Mouse (Mus musculus) left cerebral cortex, adult 2 months (tissue): ENCODE measurements around the gene Arhgdia. TPM values are rescaled to one million over a fixed set of nuclear protein-coding genes. Genes with fewer than 3 reads are reported as not detected.

Source experiments
- DNase-seq, 2 experiments: peaks; one replicate each; pipeline ENCODE4 v3.0.0; 2021 to 2022; ENCODE audit warnings: low spot score in 2 of 2, mixed read lengths in 1 of 2; ENCODE audit errors: extremely low spot score in 1 of 2
- H3K27ac ChIP-seq: fragments of 200-600 bp; 2 replicates; pipeline ENCODE4 v1.8.1; 2022
- H3K4me3 ChIP-seq: fragments of 200-600 bp; 2 replicates; pipeline ENCODE4 v1.8.1; 2022
- CTCF ChIP-seq: fragments of 200-600 bp; IDR thresholded peaks from 2 replicates; pipeline ENCODE4 v1.8.1; 2022; ENCODE audit warnings: antibody characterized with exemption, mild to moderate bottlenecking, moderate library complexity
- intact Hi-C: fragments of 180-260 bp; cut with DNase I; formaldehyde crosslinking; loops from one replicate; pipeline ENCODE4 v1.15.1; 2025
- microRNA-seq, 2 experiments: library from miRNA; unstranded; fragments of <30 nt; microRNA quantifications; one replicate each; pipeline ENCODE4 v1.2.0; 2021
- total RNA-seq, 2 experiments: library from RNA; stranded (reverse); gene quantifications; 2 replicates each; pipeline ENCODE4 v1.2.3; 2021

Gene Arhgdia
- total RNA-seq, 2 experiments from 2014 or later, result 290 to 300 TPM

DNA sequence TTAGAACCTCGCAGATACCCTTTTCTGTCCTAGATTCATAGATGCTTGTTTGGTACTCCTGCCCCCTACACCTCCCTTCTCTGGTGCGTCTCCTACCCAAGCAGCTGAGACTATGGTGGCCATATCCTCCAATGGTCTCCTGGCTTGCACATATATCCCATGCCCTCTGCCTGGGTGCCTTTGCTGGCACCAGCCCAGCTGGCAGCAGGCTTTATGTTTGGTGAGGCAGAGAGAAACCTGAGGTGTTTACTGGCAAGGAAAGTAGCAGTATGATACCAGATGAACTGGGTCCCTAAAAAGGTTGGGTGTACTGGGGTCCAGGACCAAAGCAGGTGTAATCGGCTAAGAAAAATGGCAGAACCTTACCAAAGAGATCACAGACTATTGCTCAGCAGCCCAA lies 35.5 kb downstream of the Arhgdia start:
- DNase-seq, result no peak
- intact Hi-C loops, result no loop called here
- no peak for TF ChIP-seq CTCF
- H3K4me3 ChIP-seq, result no peak overlapping the region
- no peak overlapping the region for H3K27ac ChIP-seq

DNA sequence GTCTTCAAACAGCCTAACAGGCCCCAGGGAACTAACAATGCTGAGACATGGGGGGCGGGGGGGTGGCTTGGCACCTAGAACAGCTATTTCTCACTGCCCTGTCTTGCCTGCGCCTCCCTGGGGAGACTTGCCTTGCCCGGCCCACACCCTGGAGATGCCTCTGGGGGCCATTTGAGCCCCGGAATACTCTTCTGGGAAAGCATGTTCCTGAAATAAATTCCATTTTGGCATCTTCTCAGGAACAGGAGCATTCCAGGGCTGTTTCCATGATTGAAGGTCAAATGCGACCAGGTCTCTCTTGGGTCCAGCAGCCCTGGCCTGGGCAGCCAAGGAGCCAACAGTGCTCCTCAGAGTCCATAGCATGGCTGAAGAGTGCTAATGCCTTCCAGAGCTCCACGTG lies 39.0 kb downstream of the Arhgdia start:
- intact Hi-C loops, result no loop called here
- H3K27ac ChIP-seq, result no peak overlapping the region
- H3K4me3 ChIP-seq, result no peak overlapping the region
- TF ChIP-seq CTCF, result no peak
- no peak for DNase-seq

DNA sequence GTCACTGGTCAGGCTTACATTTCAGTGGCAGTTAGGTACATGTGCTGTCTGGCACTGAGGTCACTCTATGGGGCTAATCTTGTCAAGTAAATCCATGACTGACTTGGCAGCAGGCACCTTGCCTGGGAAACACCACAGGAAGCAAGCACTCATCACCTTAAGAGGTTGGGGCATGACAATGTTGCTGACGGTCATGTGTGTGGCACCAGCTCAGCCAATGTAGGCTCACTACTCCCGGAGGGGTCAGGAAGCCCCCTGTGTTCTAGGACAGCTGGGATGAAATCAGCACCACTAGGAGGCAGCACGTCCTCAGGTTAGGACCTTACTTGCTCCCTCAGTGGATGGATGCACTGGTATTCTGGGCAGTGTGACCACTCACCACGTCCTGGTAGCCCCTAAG lies 39.5 kb downstream of the Arhgdia start:
- no peak overlapping the region for H3K4me3 ChIP-seq
- peak; percentile 33 for TF ChIP-seq CTCF
- intact Hi-C loops, result no loop called here
- no peak overlapping the region for H3K27ac ChIP-seq
- DNase-seq, result no peak

DNA sequence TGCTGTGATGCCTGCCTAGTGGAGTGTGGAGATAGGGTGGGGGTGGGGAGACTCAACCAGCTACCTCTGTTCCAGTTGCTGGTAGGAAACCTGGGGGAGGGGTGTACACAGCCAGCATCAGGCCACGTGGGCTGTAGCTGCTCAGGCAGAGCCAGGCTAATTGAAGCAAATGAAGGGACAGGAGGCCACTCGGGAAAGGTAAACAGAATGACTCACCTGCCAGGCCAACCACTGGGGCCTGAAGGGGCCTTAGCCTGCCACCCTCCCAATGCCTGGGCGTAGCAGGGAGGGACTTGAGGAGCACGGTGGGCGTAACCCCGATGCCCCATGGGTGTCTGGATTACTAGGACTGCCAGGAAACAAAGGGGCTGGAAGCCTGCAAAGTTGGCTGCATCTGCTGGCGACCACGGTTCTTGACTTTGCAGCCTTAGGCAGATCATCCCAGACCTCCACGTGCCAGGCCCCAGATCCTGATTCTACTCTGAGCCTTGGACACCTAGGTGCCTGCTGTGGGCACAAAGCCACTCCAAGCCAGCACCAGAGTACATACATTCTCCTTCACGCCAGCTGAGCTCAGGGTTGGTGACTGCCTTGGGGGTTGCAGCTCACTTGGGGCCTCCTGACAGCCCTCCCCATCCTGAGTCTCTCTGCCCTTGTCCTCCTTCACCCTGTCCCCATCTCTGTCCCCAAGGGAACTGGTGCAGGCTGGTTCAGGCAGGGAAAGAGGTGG lies 42.0 kb downstream of the Arhgdia start:
- intact Hi-C loops, result no loop called here
- H3K27ac ChIP-seq, result no peak overlapping the region
- DNase-seq, result no peak

DNA sequence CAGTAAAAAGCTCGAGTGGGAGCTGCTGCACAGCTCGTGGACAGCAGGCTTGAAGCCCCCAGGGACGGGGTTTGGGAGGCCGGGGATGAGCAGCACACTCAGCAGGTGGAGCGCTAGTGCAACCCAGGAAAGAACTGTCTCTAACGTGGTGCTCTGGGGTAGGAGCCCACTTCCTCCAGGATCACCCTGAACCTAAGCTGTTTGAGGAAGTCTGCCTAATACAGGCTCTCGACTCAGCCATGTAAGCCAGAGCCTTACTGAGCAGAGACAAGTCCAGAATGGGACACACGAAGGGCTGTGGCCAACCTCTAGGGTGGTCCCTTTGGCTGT lies 42.5 kb downstream of the Arhgdia start:
- no peak overlapping the region for H3K4me3 ChIP-seq
- intact Hi-C loops, result no loop called here
- no peak for DNase-seq
- TF ChIP-seq CTCF, result no peak
- H3K27ac ChIP-seq, result no peak overlapping the region

More for the DNA sequence above, 42.0 kb downstream of the Arhgdia start:
- no peak overlapping the region for H3K4me3 ChIP-seq
- TF ChIP-seq CTCF, result no peak

DNA sequence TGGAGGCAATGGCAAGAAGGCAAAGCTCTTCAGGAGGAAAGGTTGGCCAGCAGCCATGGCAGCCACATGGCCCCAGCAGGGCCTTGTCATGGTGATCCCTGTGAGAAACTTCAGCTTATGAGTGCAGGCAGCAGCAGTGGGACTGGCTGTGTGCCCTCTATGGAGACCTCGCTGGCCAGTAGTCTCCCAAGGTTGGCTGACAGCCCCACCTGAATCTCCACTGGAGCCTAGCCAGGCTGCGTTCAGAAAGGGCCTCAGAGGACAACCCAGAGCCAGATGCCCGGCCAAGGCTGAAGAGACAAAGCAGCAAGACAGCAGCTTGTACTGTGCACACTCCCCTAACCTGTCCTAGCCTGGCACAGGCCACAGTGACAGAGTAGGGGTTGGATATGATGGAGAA lies 42.9 kb downstream of the Arhgdia start:
- TF ChIP-seq CTCF, result no peak
- Histone ChIP-seq H3K27ac (no peak overlapping the region), H3K4me3 (no peak overlapping the region)
- no peak for DNase-seq
- intact Hi-C loops, result no loop called here

DNA sequence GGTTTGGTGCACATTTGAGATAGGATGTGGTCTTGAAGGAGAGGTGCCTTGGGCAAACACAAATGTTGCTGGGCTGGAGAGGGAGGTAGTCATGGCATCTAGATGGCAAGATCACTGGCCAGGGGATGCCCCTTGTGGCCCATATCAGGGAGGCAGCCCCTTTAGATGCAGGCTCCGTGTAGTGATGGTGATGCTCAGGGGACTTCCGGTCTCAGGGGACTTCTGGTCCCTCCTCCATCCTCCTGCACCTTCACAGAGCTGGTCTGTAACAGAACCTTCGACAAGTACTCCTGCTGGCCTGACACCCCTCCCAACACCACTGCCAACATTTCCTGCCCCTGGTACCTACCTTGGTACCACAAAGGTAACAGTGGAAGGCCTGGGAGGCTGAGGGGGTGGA lies 45.6 kb downstream of the Arhgdia start:
- TF ChIP-seq CTCF, result no peak
- intact Hi-C loops, result no loop called here
- no peak for DNase-seq
- Histone ChIP-seq H3K4me3 (no peak overlapping the region), H3K27ac (no peak overlapping the region)

DNA sequence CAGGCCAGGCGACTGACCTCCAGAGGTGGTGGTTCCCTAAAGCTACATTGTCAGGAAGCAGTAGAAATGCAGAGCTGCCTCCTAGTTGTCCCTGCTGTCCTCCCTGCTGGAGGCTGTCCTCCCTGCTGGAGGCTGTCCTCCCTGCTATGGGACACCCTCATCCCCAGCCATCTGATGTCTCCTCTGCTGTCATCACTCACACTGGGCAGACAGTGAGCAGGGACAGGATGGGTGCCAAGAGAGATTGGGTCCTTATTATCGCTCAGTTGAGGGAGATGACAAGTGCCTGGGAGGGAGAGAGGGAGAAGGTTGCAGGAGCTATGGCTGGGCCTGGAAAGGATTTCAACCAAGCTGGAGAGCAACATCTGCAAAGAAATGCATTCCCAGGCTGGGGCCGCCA lies 46.3 kb downstream of the Arhgdia start:
- TF ChIP-seq CTCF, result no peak
- H3K4me3 ChIP-seq, result no peak overlapping the region
- H3K27ac ChIP-seq, result no peak overlapping the region
- no peak for DNase-seq
- intact Hi-C loops, result no loop called here

DNA sequence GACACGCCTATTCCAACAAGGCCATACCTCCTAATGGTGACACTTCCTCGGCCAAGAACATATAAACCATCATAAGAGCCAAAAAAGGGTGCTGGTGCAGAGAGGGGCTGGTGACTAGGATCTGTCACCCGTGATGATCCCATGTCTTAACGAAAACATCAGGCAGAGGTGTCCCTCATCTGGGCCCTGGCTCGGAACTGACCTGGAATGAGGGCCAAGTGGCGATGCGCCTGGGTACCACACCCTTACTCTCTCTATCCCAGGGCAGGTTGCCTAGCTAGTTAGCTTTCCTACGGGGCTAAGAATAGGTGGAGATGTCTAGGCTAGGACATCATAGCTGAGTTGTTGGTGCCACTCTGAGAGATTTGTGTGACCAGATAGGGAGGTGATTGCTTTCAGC lies 47.3 kb downstream of the Arhgdia start:
- H3K27ac ChIP-seq, result no peak overlapping the region
- DNase-seq, result no peak
- H3K4me3 ChIP-seq, result no peak overlapping the region
- no peak for TF ChIP-seq CTCF
- intact Hi-C loops, result no loop called here

DNA sequence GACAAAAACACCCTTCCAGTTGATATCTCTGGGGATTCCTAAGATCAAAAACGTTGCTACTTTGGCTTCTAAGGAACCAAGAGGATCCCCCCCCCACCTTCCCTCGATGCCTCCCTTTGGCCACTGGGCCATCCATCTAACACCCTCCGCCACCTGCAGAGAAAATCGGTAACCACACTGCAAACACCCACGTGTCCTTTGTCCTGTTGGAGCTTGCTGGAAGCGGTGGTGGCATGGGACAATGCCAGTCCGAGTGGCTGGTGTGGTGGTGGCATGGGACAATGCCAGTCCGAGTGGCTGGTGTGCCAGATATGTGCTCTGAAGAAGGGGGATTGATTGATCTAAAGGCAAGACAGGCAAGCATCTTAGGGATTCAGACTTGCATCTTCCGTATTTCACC lies 49.8 kb downstream of the Arhgdia start:
- no peak overlapping the region for H3K4me3 ChIP-seq
- no peak for DNase-seq
- H3K27ac ChIP-seq, result no peak overlapping the region
- no peak for TF ChIP-seq CTCF
- intact Hi-C loops, result no loop called here

DNA sequence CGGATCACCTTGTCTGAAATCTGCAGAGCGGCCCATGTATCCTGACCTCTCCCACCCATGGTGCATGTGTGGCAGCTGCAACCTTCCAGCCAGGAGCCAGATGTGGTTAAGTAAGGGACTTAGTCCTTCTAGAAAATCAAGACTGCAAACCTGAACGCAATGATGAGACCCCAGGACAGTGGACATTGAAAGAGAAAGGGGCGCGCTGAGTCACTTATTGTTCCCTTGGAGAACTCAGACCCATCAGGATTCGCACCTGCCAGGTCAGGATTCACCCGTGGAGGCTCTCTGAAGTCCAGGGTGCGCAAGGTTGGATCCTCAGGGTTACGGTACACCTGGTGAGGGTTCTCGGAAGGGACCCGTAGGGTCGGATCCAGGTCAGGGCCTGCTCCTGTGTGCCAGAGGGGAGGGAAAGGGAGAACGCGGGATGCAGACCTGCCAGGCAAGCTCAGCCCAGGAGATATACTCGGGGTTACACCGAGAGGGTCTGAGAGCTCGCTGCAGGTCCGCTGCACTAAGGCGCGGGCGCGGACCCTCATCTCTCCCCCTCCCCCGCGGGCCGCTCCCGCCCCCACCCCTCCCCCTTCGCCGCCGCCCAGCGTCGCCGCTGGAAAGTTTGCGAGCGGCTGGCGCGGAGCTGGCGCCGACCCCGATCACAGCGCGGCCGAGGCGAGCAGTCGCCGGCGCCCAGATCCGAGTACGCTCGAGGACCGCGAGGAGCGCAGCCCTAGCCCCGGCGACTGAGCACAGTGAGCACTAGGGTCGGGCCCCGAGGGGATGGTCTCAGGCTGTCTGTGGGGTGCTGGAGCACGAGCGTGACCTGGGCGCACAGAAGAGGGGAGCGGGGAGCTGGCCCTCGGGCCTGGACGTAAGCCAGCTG lies 51.1 kb downstream of the Arhgdia start, which contains the start of gene Gcgr:
Gene Gcgr, plus strand, starts transcription at position 615 of the 880 bp plus-strand sequence.
- H3K4me3 ChIP-seq, result peak within 1 kb of the TSS; percentile 19
- intact Hi-C loops, result no loop called here

DNA sequence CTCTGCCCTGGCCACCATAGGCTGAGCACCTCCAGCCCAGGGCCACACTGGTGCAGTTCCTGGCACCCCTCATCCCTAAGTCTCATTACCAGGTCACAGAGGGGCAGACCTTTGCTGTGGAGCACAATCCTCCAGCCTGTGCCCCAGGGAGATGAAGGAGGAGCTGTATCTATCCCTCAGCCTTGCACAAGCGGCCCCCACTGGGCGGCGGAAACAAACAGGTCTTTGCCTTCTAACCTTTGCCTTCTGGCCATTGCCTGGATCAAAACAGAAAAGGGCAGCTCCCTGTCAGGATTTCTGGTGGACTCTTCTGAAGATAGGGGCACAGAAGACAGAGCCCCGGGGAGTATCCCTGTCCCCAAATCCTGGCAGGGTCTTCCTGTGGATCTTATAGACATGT lies 52.5 kb downstream of the Arhgdia start:
- H3K4me3 ChIP-seq, result no peak overlapping the region
- H3K27ac ChIP-seq, result no peak overlapping the region
- intact Hi-C loops, result no loop called here
- TF ChIP-seq CTCF, result no peak
- no peak for DNase-seq

More for the DNA sequence above, 51.1 kb downstream of the Arhgdia start, which contains the start of gene Gcgr:
- DNase-seq, result no peak
- TF ChIP-seq CTCF, result no peak
- no peak within 1 kb of the TSS for H3K27ac ChIP-seq

Small RNAs within 50 kb of the gene (microRNA-seq; reads per million reads assigned to microRNA genes)
- 0.24 to 2.9 reads per million in 2 experiments for gene Mir6936

Other genes with a start within 250 kb of the Arhgdia start
- gene Actg1, start 233.1 kb downstream of the Arhgdia start, total RNA-seq, result 1,000 to 10,000 TPM; 1,100 to 1,129 TPM
- under 1 TPM in 1 of 2 experiments, not detected in 1; 0.25 TPM for gene Fscn2, start 220.1 kb downstream of the Arhgdia start, total RNA-seq
- 10 to 100 TPM; 16.1 to 17.6 TPM for gene Faap100, start 202.9 kb downstream of the Arhgdia start, total RNA-seq
- 10 to 100 TPM; 70.9 to 72.4 TPM for gene Nploc4, start 143.9 kb downstream of the Arhgdia start, total RNA-seq
- 1 to 10 TPM in 1 of 2 experiments, not detected in 1; 3.8 TPM for gene Tspan10, start 139.0 kb downstream of the Arhgdia start, total RNA-seq
- 1 to 10 TPM in 1 of 2 experiments, under 1 TPM in 1; 0.45 to 1.1 TPM for gene Pde6g, start 128.1 kb downstream of the Arhgdia start, total RNA-seq
- gene Oxld1, start 123.6 kb downstream of the Arhgdia start, total RNA-seq, result 10 to 100 TPM; 13.8 to 15.8 TPM
- gene Ccdc137, start 123.5 kb downstream of the Arhgdia start, total RNA-seq, result 10 to 100 TPM; 28.4 to 28.5 TPM
- gene Arl16, start 114.0 kb downstream of the Arhgdia start, total RNA-seq, result 10 to 100 TPM; 47.9 to 51.9 TPM
- gene Mrpl12, start 97.0 kb downstream of the Arhgdia start, total RNA-seq, result 10 to 100 TPM; 66.1 to 68.3 TPM
- gene Slc25a10, start 89.8 kb downstream of the Arhgdia start, total RNA-seq, result 10 to 100 TPM; 17.7 to 21.3 TPM
- gene Gcgr, start 50.9 kb downstream of the Arhgdia start, total RNA-seq, result not detected
- gene Mcrip1, start 31.9 kb downstream of the Arhgdia start, total RNA-seq, result 10 to 100 TPM; 68.3 to 83.2 TPM
- gene Ppp1r27, start 30.5 kb downstream of the Arhgdia start, total RNA-seq, result not detected
- 100 to 1,000 TPM; 114 to 120 TPM for gene P4hb, start 8.4 kb downstream of the Arhgdia start, total RNA-seq
- 10 to 100 TPM; 56.4 to 64.1 TPM for gene Alyref, start 16.7 kb upstream of the Arhgdia start, total RNA-seq
- gene Anapc11, start 16.8 kb upstream of the Arhgdia start, total RNA-seq, result 10 to 100 TPM; 92.9 to 93.0 TPM
- gene Npb, start 26.9 kb upstream of the Arhgdia start, total RNA-seq, result under 1 TPM in 1 of 2 experiments, not detected in 1; 0.95 TPM
- gene Pcyt2, start 36.3 kb upstream of the Arhgdia start, total RNA-seq, result 100 to 1,000 TPM; 133 to 140 TPM
- 10 to 100 TPM; 43.2 to 45.3 TPM for gene Sirt7, start 43.6 kb upstream of the Arhgdia start, total RNA-seq
- gene Mafg, start 52.0 kb upstream of the Arhgdia start, total RNA-seq, result 100 to 1,000 TPM; 104 to 107 TPM
- gene Pycr1, start 62.1 kb upstream of the Arhgdia start, total RNA-seq, result 1 to 10 TPM; 2.4 to 3.1 TPM
- 1 to 10 TPM; 6.9 to 8.8 TPM for gene Myadml2, start 66.5 kb upstream of the Arhgdia start, total RNA-seq
- 1 to 10 TPM; 4.0 to 7.2 TPM for gene Notum, start 79.6 kb upstream of the Arhgdia start, total RNA-seq
- 10 to 100 TPM; 47.4 to 54.9 TPM for gene Aspscr1, start 91.3 kb upstream of the Arhgdia start, total RNA-seq
- 10 to 100 TPM; 18.9 to 21.3 TPM for gene Cenpx, start 132.1 kb upstream of the Arhgdia start, total RNA-seq
- gene Lrrc45, start 132.3 kb upstream of the Arhgdia start, total RNA-seq, result 10 to 100 TPM; 61.4 to 62.3 TPM
- gene Rac3, start 139.8 kb upstream of the Arhgdia start, total RNA-seq, result 10 to 100 TPM; 34.0 to 39.6 TPM
- 1 to 10 TPM; 7.1 to 8.4 TPM for gene Dcxr, start 145.7 kb upstream of the Arhgdia start, total RNA-seq
- 1 to 10 TPM; 1.9 to 3.0 TPM for gene Cbr2, start 150.5 kb upstream of the Arhgdia start, total RNA-seq
- 10 to 100 TPM; 27.5 to 57.3 TPM for gene Hmga1b, start 181.2 kb upstream of the Arhgdia start, total RNA-seq
- gene Rfng, start 202.6 kb upstream of the Arhgdia start, total RNA-seq, result 10 to 100 TPM; 60.7 to 63.2 TPM
- 100 to 1,000 TPM; 139 to 145 TPM for gene Gps1, start 202.6 kb upstream of the Arhgdia start, total RNA-seq
- gene Dus1l, start 214.8 kb upstream of the Arhgdia start, total RNA-seq, result 10 to 100 TPM; 45.8 to 47.6 TPM
- gene Fasn, start 242.9 kb upstream of the Arhgdia start, total RNA-seq, result 100 to 1,000 TPM; 177 to 197 TPM